Mouse (Mus musculus): ENCODE measurements around the gene Golga1. TPM values are rescaled to one million over a fixed set of nuclear protein-coding genes. Genes with fewer than 3 reads are reported as not detected.

Golga1 gene
- polyA plus RNA-seq, 1 experiment = 21.3 TPM

DNA sequence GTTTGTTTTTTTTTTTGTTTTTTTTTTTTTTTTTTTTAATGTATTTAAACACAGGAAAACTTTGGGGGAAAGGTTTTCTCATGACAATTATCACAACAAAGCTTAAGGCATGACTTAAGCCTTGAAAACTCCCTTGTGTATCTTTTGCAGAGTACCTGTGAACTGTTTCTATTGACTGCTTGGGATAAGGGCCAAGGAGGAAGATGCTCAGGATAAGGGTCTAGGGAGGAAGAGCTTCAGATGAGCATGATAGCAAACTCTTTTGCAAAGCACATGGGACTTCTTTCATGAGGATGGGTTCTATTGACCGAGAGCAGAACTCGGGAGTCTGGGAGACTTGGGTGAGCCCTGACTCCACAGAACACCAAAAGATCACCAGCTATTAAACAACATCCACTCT, 95.7 kb downstream of the Golga1 start:
- no peak overlapping the region for H3K4me3 ChIP-seq (ENCODE audit: low read depth, low read length)
- no peak overlapping the region for H3K9ac ChIP-seq (ENCODE audit: low read depth, poor library complexity, severe bottlenecking)
- no peaks in the 10 kb centered on the region for H3K9me3 ChIP-seq (replicated peaks; ENCODE audit: control insufficient read depth, insufficient read depth, low read length, poor library complexity, severe bottlenecking)
- H3K36me3 ChIP-seq (ENCODE audit: control insufficient read depth, insufficient read depth, low read length, poor library complexity, severe bottlenecking) = no peaks in the 10 kb centered on the region
- H3K27me3 ChIP-seq (ENCODE audit: control insufficient read depth, insufficient read depth, low read length, poor library complexity, severe bottlenecking) = no peaks in the 10 kb centered on the region
- no peak overlapping the region for H3K27ac ChIP-seq (ENCODE audit: insufficient read depth, low read length)
- H3K4me1 ChIP-seq (ENCODE audit: control insufficient read depth, insufficient read depth, low read length) = peaks cover 4% of the 10 kb centered on the region
- TF ChIP-seq CTCF (IDR thresholded peaks at IDR 0.05; ENCODE audit: low read depth, low read length) (no peak), EP300 (IDR thresholded peaks at IDR 0.05; ENCODE audit: insufficient read depth, low read depth, low read length) (no peak), POLR2A (IDR thresholded peaks at IDR 0.05; ENCODE audit: insufficient read depth, low read length) (no peak)

Other genes starting within 250 kb of the Golga1 start
- 110 and 111 TPM in 2 replicates for gene Nr6a1, start 137.9 kb downstream of the Golga1 start, polyA plus RNA-seq (2011; ENCODE audit: insufficient read depth, insufficient read length, low read depth, missing spikeins)
- gene Olfml2a, start 133.6 kb downstream of the Golga1 start, polyA plus RNA-seq (2011; ENCODE audit: insufficient read depth, insufficient read length, low read depth, missing spikeins) = 1.8 and 2.5 TPM in 2 replicates
- gene Wdr38, start 68.1 kb downstream of the Golga1 start, polyA plus RNA-seq (2011; ENCODE audit: insufficient read depth, insufficient read length, low read depth, missing spikeins) = 0.67 and 1.1 TPM in 2 replicates
- gene Arpc5l, start 60.2 kb downstream of the Golga1 start, polyA plus RNA-seq (2011; ENCODE audit: insufficient read depth, insufficient read length, low read depth, missing spikeins) = 49.7 and 55.2 TPM in 2 replicates
- 289 and 317 TPM in 2 replicates for gene Rpl35, start 59.9 kb downstream of the Golga1 start, polyA plus RNA-seq (2011; ENCODE audit: insufficient read depth, insufficient read length, low read depth, missing spikeins)
- gene Scai, start 125.2 kb upstream of the Golga1 start, polyA plus RNA-seq (2011; ENCODE audit: insufficient read depth, insufficient read length, low read depth, missing spikeins) = 18.7 and 18.8 TPM in 2 replicates
- 78.0 and 81.1 TPM in 2 replicates for gene Ppp6c, start 160.9 kb upstream of the Golga1 start, polyA plus RNA-seq (2011; ENCODE audit: insufficient read depth, insufficient read length, low read depth, missing spikeins)

Measured in ES-Bruce4 (cell line).